8 mouse cellular contexts compared by ENCODE assay signal in genomic region chr2:168161978-168162377, GRCm38 (mm10). TPM values are rescaled to one million over a fixed set of nuclear protein-coding genes. Genes with fewer than 3 reads are reported as not detected.
DNase-seq lines count a peak whose midpoint lies in the region; ATAC-seq lines count a peak whose summit lies in the region.

No protein-coding gene starts in this region.

- peak overlapping the region; percentile 58 for H3K4me2 ChIP-seq in liver, embryonic 15.5 days

- H3K36me3 ChIP-seq in liver, embryonic 15.5 days (replicated peaks) = no peaks in the 10 kb centered on the region

- no peaks in the 10 kb centered on the region for H3K9me3 ChIP-seq in liver, embryonic 15.5 days (replicated peaks)

- DNase-seq in CD4-positive, CD25-positive, alpha-beta regulatory T cell, adult 2 months (ENCODE audit: low read depth, low spot score) = peak; percentile 31
- peak; percentile 43 for DNase-seq in testis, postnatal 10 days (ENCODE audit: low spot score)
- DNase-seq in testis, postnatal 14 days (ENCODE audit: low spot score) = no peak
- DNase-seq in left cerebral cortex, postnatal 14 days (ENCODE audit: low spot score in 2 of 2) = no peak
- no peak for DNase-seq in Muller cell, postnatal 12 days (ENCODE audit: inconsistent ontology term)
- no peak for DNase-seq in thymus, postnatal 4 days

- peak overlapping the region; percentile 31 for H3K4me3 ChIP-seq in liver, embryonic 15.5 days (replicated peaks)

- H3K27me3 ChIP-seq in liver, embryonic 15.5 days = peaks cover 51% of the 10 kb centered on the region

- no peak overlapping the region for H3K27ac ChIP-seq in liver, embryonic 15.5 days (replicated peaks)

- WGBS in liver, embryonic 15.5 days (ENCODE audit: insufficient replicate concordance) = 6% methylated on average over 14 of the region's 14 CpGs

- no peak for ATAC-seq in CD4-positive, CD25-positive, alpha-beta regulatory T cell, adult 4 months
- ATAC-seq in liver, embryonic 15.5 days (ENCODE audit: insufficient read depth) = no peak

- intact Hi-C loops in left cerebral cortex, postnatal 14 days (cut with DNase I) = no loop called here

- H3K9ac ChIP-seq in liver, embryonic 15.5 days = no peak overlapping the region

- peaks cover 53% of the 10 kb centered on the region for H3K4me1 ChIP-seq in liver, embryonic 15.5 days (replicated peaks)

RNA-seq across cellular contexts. Expression of gene Adnp, which starts 44.9 kb away (rescaled TPM):
- polyA plus RNA-seq in CD4-positive, CD25-positive, alpha-beta regulatory T cell, adult 4 months (2017; shearing (Covaris generic)) = 1 to 10 TPM; 1.4 to 3.1 TPM
- 1.8 and 2.3 TPM in 2 replicates for polyA plus RNA-seq in liver, embryonic 15.5 days (2015; fragmentation: Nextera tagmentation; extraction: Ambion mirVana)
- 100 to 1,000 TPM in 1 of 2 experiments, 10 to 100 TPM in 1; 99.0 to 106 TPM for total RNA-seq in left cerebral cortex, postnatal 14 days (2021)

Comparison
In these comparisons a context has a peak if more than half of its experiments do, and no peak if none do; other contexts are left out.
1. DNase-seq: peak in CD4-positive, CD25-positive, alpha-beta regulatory T cell, adult 2 months (single experiment) and testis, postnatal 10 days (single experiment); none in testis, postnatal 14 days (single experiment), left cerebral cortex, postnatal 14 days (0 of 2), Muller cell, postnatal 12 days (single experiment) and thymus, postnatal 4 days (single experiment).